Mouse (Mus musculus) adrenal gland, adult 2 months (tissue): ENCODE results near the gene Rtn2. TPM values are rescaled to one million over a fixed set of nuclear protein-coding genes. Genes with fewer than 3 reads are reported as not detected.

Source experiments
- DNase-seq: peaks from one replicate; pipeline ENCODE4 v3.0.0; 2021
- polyA plus RNA-seq: library from polyadenylated mRNA; depleted of rRNA; stranded (reverse); fragments of >200 nt; gene quantifications from 2 replicates; pipeline ENCODE4 v1.2.3, GENCODE M21; 2012; rRNA removed
- total RNA-seq, 2 experiments: library from RNA; stranded (reverse); gene quantifications; 2 replicates each; pipeline ENCODE4 v1.2.3; 2021

The Rtn2 gene
- total and polyA plus RNA-seq, 3 experiments = 4.2 to 14.6 (median 7.4) TPM

DNA sequence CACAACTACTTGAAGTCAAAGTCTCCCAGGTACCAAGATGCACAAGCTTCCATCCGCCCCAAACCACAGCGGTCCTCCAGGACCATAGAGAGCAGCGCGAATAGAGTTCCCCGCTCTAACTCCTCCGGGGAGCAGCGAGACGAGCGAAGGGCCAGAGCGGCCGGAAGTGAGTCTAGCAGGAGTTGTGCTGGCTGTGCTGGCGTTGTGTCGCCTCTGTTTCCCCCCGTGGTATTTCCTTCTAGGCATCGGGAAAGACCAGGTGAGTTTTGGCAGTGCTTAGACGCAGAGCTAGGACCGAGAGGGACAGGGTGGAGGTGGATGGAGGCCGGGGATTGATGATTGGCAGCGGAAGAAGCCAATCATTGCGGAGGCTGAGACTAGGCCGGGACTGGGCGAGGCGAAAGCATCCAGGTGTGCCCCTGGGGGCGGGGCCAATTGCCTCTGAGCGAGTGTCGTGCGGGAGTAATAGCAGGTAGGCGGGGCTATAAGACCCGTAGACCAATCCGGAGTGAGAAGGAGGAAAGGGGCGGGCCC, 62.6 kb downstream of the Rtn2 start:
- DNase-seq = peak; percentile 95

Other genes with a start within 250 kb of the Rtn2 start
- not detected for gene Rsph6a, start 227.9 kb upstream of the Rtn2 start, total RNA-seq
- not detected in 2 replicates for gene Rsph6a, start 227.9 kb upstream of the Rtn2 start, polyA plus RNA-seq
- 10 to 100 TPM; 44.2 to 58.5 TPM for gene Dmwd, start 206.4 kb upstream of the Rtn2 start, total RNA-seq
- gene Dmwd, start 206.4 kb upstream of the Rtn2 start, polyA plus RNA-seq = 144 and 152 TPM in 2 replicates
- gene Dmpk, start 198.8 kb upstream of the Rtn2 start, total RNA-seq = 100 to 1,000 TPM; 130 to 142 TPM
- 743 and 836 TPM in 2 replicates for gene Dmpk, start 198.8 kb upstream of the Rtn2 start, polyA plus RNA-seq
- gene Six5, start 188.0 kb upstream of the Rtn2 start, total RNA-seq = 10 to 100 TPM; 12.6 to 16.1 TPM
- gene Six5, start 188.0 kb upstream of the Rtn2 start, polyA plus RNA-seq = 77.3 and 86.0 TPM in 2 replicates
- not detected for gene Gm4969, start 164.3 kb upstream of the Rtn2 start, total RNA-seq
- 0.04 TPM in 1 of 2 replicates, not detected in the other for gene Gm4969, start 164.3 kb upstream of the Rtn2 start, polyA plus RNA-seq
- gene Fbxo46, start 162.8 kb upstream of the Rtn2 start, total RNA-seq = 10 to 100 TPM; 11.9 to 12.8 TPM
- 12.8 and 13.5 TPM in 2 replicates for gene Fbxo46, start 162.8 kb upstream of the Rtn2 start, polyA plus RNA-seq
- gene Qpctl, start 133.3 kb upstream of the Rtn2 start, total RNA-seq = 10 to 100 TPM; 14.0 to 21.2 TPM
- gene Qpctl, start 133.3 kb upstream of the Rtn2 start, polyA plus RNA-seq = 24.6 and 26.3 TPM in 2 replicates
- 10 to 100 TPM; 78.3 to 93.6 TPM for gene Snrpd2, start 132.9 kb upstream of the Rtn2 start, total RNA-seq
- 5.3 and 7.9 TPM in 2 replicates for gene Snrpd2, start 132.9 kb upstream of the Rtn2 start, polyA plus RNA-seq
- gene Gipr, start 116.5 kb upstream of the Rtn2 start, total RNA-seq = under 1 TPM; 0.41 to 0.58 TPM
- 1.6 and 2.6 TPM in 2 replicates for gene Gipr, start 116.5 kb upstream of the Rtn2 start, polyA plus RNA-seq
- gene Eml2, start 106.2 kb upstream of the Rtn2 start, total RNA-seq = 10 to 100 TPM; 34.7 to 69.4 TPM
- 58.2 and 59.7 TPM in 2 replicates for gene Eml2, start 106.2 kb upstream of the Rtn2 start, polyA plus RNA-seq
- gene Gpr4, start 70.1 kb upstream of the Rtn2 start, total RNA-seq = 10 to 100 TPM in 1 of 2 experiments, 1 to 10 TPM in 1; 6.4 to 11.8 TPM
- 20.4 and 23.8 TPM in 2 replicates for gene Gpr4, start 70.1 kb upstream of the Rtn2 start, polyA plus RNA-seq
- gene Opa3, start 54.3 kb upstream of the Rtn2 start, total RNA-seq = 10 to 100 TPM; 31.2 to 43.5 TPM
- 30.2 and 32.3 TPM in 2 replicates for gene Opa3, start 54.3 kb upstream of the Rtn2 start, polyA plus RNA-seq
- 10 to 100 TPM; 45.8 to 55.8 TPM for gene Vasp, start 10.8 kb upstream of the Rtn2 start, total RNA-seq
- gene Vasp, start 10.8 kb upstream of the Rtn2 start, polyA plus RNA-seq = 136 and 143 TPM in 2 replicates
- gene Ppm1n, start 2.6 kb upstream of the Rtn2 start, total RNA-seq = not detected
- 0.09 and 0.68 TPM in 2 replicates for gene Ppm1n, start 2.6 kb upstream of the Rtn2 start, polyA plus RNA-seq
- gene Fosb, start 27.4 kb downstream of the Rtn2 start, total RNA-seq = 10 to 100 TPM in 1 of 2 experiments, 1 to 10 TPM in 1; 5.8 to 34.5 TPM
- 2.6 and 3.2 TPM in 2 replicates for gene Fosb, start 27.4 kb downstream of the Rtn2 start, polyA plus RNA-seq
- gene Ercc1, start 62.2 kb downstream of the Rtn2 start, total RNA-seq = 10 to 100 TPM; 36.5 to 40.8 TPM
- gene Ercc1, start 62.2 kb downstream of the Rtn2 start, polyA plus RNA-seq = 36.3 and 37.8 TPM in 2 replicates
- gene Cd3eap, start 76.9 kb downstream of the Rtn2 start, total RNA-seq = 10 to 100 TPM; 13.2 to 13.3 TPM
- gene Cd3eap, start 76.9 kb downstream of the Rtn2 start, polyA plus RNA-seq = 12.3 and 21.5 TPM in 2 replicates
- 1 to 10 TPM; 6.5 to 8.3 TPM for gene Ppp1r13l, start 77.1 kb downstream of the Rtn2 start, total RNA-seq
- gene Ppp1r13l, start 77.1 kb downstream of the Rtn2 start, polyA plus RNA-seq = 16.9 and 20.2 TPM in 2 replicates
- gene Ercc2, start 99.4 kb downstream of the Rtn2 start, total RNA-seq = 10 to 100 TPM; 21.7 to 25.5 TPM
- gene Ercc2, start 99.4 kb downstream of the Rtn2 start, polyA plus RNA-seq = 92.3 and 94.7 TPM in 2 replicates
- 1 to 10 TPM in 1 of 2 experiments, under 1 TPM in 1; 0.98 to 5.2 TPM for gene Klc3, start 121.5 kb downstream of the Rtn2 start, total RNA-seq
- gene Klc3, start 121.5 kb downstream of the Rtn2 start, polyA plus RNA-seq = 1.3 and 3.7 TPM in 2 replicates
- gene Ckm, start 122.2 kb downstream of the Rtn2 start, total RNA-seq = not detected
- 0.84 and 1.0 TPM in 2 replicates for gene Ckm, start 122.2 kb downstream of the Rtn2 start, polyA plus RNA-seq
- gene Mark4, start 176.2 kb downstream of the Rtn2 start, total RNA-seq = 10 to 100 TPM; 40.5 to 56.8 TPM
- 71.6 and 79.0 TPM in 2 replicates for gene Mark4, start 176.2 kb downstream of the Rtn2 start, polyA plus RNA-seq
- gene Exoc3l2, start 180.7 kb downstream of the Rtn2 start, total RNA-seq = 10 to 100 TPM; 31.9 to 58.8 TPM
- 55.3 and 57.9 TPM in 2 replicates for gene Exoc3l2, start 180.7 kb downstream of the Rtn2 start, polyA plus RNA-seq
- gene Bloc1s3, start 225.7 kb downstream of the Rtn2 start, total RNA-seq = 10 to 100 TPM in 1 of 2 experiments, 1 to 10 TPM in 1; 9.8 to 13.2 TPM
- gene Bloc1s3, start 225.7 kb downstream of the Rtn2 start, polyA plus RNA-seq = 31.9 and 37.2 TPM in 2 replicates
- gene Trappc6a, start 225.8 kb downstream of the Rtn2 start, total RNA-seq = 10 to 100 TPM; 70.2 to 81.4 TPM
- gene Trappc6a, start 225.8 kb downstream of the Rtn2 start, polyA plus RNA-seq = 253 and 254 TPM in 2 replicates
- under 1 TPM in 1 of 2 experiments, not detected in 1; 0.14 TPM for gene Nkpd1, start 235.2 kb downstream of the Rtn2 start, total RNA-seq
- 0.38 and 0.64 TPM in 2 replicates for gene Nkpd1, start 235.2 kb downstream of the Rtn2 start, polyA plus RNA-seq